Mouse (Mus musculus) urinary bladder, postnatal 4 days (tissue): Measurements from ENCODE around the gene Mzt1.
"Not testable (repeated sequence)": the region's sequence is repeated elsewhere in the genome, so short reads cannot be mapped to it uniquely, and the experiment has no call there.

Source experiments
- DNase-seq, 2 experiments: peaks; one replicate each; pipeline ENCODE4 v3.0.0; 2021 to 2022; ENCODE audit warnings: low spot score in 2 of 2

Gene Mzt1

DNA sequence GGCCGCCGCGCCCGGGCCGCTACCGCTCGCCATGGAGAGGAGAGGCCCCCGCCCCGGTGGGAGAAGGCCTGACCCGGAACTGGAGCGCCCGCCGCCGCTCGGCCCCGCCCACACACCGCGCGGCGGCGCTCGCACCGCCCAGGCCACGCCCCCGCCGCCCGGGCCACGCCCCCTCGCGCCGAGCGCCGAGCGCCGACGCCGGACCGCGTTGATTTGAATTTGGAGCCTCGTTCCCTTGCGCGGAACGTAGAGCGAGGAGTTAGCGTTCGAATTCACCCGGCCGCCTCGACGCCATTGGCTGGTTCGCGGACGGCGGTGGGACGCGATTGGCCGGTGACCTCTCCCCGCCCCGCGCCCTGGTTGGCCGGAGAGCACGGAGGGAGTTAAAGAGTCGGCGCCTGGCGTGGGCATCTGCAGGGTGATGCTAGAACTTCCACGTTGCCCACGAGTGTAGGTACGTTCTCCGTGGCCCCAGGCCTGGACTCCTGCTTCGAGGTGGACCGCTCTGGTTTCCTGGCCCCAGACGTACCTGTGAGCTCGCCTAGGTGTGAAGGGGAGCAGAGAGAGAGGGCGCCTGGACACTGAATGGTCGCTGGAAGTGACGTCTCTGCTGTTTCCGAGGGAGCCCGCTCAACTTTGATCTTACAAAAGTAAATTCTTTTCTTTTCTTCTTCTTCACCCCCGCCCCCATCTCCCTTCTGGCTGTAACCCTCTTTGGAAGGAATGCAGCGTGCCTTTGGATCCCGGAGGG, at the start of gene Mzt1, which contains the start of gene Bora:
Mzt1 (minus strand) TSS at position 104 of the 751 bp plus-strand sequence.
Bora (plus strand) TSS at position 192 of the 751 bp plus-strand sequence.
- peak; percentile 85 to 89 for DNase-seq

DNA sequence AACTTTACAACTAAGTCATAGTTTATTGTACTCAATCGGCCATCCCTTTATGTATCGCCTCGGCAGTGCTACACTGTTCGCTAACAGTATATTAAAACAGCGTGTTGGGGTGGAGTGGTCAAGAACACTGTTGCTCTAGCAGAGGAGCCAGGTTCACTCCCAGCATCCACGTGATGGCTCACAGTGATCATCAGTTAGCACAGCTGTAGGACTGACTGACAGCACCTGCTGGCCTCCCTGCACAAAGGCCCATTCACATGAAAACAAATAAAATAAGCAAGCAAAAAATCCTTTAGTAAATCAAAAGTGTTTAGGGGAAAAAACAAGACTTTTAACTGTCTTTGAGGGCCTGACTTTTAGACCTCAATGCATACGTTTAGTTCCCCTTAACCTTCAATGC, 43.0 kb upstream of the Mzt1 start:
- no peak for DNase-seq

DNA sequence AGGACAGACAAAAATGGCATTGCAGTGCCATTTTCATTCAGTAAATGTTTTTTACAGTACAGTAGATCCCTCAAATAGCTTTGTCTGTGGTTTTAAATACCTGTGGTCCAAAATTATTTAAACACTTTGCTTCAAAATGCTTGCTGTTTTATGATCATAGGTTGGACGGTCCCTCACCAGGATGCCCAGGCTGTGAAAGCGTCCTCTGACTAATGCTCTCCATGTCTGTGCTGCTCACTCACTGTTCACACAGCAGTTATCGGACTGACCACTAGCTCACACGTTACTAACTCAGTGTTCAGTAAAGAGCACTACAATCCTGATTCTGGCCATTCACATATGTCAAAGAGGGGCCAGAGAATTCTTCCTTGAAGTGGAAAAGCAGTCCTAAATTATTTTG, 25.2 kb upstream of the Mzt1 start:
- no peak for DNase-seq

- no peak for DNase-seq
Observed at GRCm38 (mm10) chr14:99063091-99063490, 17.2 kb upstream of the Mzt1 start.

GRCm38 (mm10) chr14:99060616-99061015, 14.7 kb upstream of the Mzt1 start:
- no peak for DNase-seq

GRCm38 (mm10) chr14:99058959-99059586, 13.1 kb upstream of the Mzt1 start:
- no peak for DNase-seq

GRCm38 (mm10) chr14:99046782-99047181, 848 bp upstream of the Mzt1 start:
- DNase-seq = no peak

DNA sequence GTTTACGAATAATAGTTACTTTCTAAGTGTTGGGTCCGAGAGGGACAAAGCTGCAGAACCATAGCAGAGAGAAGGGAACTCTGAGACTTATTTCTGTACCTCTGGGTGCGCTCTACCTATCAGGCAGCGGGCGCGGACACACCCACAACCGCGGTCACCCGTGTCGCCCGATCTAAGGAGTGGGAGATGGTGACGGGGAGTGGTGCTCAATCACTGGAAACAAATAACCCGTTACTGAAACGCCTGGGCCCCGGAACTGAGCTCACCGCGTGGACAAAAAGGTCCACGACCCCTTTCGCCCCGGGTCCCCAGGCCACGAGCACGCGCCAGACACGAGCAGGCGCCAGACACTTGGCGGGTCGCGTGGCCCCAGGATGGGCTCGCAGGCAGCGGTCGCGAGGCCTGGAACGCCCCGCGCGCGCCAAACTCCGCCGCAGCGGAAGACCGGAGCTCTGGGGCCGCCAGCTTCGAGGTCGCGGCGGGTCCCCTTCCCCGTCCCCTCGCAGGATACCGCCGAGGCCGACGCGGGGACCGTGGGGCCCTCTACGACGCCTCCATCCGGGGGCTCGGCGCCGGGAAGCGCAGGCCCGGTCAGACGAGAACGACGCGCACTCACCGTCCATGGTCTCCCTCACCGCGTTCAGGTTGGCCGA, 430 bp downstream of the Mzt1 start:
- DNase-seq = no peak

DNA sequence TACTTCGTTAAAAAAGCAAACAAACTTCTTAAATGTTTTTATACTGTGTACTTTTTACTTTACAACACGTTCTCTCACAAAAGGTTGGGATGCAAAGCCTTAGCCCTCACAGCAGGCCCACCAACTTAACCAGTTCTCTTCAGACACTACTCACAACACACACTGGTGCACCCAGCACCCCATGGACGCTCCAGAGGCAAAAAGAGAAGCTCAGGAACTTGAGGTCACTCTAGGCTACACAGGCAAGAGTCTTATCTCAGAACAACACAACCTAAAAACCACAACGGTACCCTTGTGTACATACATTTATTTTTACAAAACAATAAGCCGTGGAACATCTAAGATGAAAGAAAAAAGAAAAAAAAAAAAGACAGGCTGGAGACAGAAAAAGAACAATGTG, 1.2 kb downstream of the Mzt1 start:
- DNase-seq = no peak

GRCm38 (mm10) chr14:99044096-99044495, 1.8 kb downstream of the Mzt1 start:
- no peak for DNase-seq

DNA sequence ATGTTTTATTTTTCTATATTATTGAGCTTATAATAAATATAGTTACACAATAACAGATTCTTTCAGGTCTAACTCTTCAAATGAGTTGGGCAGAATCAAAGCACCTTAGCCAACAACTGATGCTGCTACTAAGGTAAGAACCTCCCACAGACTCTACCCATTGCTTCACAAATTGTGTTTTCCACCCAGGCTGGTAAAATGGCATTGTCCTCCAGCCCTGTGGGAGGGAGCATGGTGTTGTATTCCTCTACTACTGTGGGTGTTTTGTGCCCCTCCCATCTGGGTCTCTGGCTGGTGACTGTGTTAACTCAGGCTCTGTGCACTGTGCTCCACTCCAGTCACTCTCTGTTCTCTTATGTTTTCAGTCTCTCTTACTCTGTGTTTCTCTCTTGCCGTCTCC, 2.4 kb downstream of the Mzt1 start:
- no peak for DNase-seq

- DNase-seq = no peak
Observed at GRCm38 (mm10) chr14:99041416-99041815, 4.5 kb downstream of the Mzt1 start.

- not testable (repeated sequence) for DNase-seq
Observed at GRCm38 (mm10) chr14:99039308-99039707, 6.6 kb downstream of the Mzt1 start.

GRCm38 (mm10) chr14:99037703-99038102, 8.2 kb downstream of the Mzt1 start:
- no peak for DNase-seq

- no peak for DNase-seq
Observed at GRCm38 (mm10) chr14:99036039-99036438, 9.9 kb downstream of the Mzt1 start.

DNA sequence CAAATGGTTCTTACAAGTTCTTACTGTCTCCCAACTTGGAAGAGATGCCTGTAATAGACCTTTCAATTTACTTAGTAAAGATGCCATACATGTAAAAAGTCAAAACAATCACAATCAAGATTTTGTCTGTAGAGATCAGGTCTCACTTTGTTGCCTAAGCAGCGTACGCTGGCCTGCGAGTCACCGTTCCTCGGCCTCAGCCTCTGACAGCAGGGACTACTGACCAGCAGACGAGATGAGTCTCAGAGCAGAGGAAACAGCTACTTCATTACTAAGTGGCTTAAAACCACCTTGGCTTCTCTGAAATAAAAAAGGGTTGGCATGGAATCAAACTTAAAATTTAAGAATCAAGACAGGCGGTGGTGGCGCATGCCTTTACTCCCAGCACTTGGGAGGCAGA, 11.1 kb downstream of the Mzt1 start:
- not testable (repeated sequence) for DNase-seq

DNA sequence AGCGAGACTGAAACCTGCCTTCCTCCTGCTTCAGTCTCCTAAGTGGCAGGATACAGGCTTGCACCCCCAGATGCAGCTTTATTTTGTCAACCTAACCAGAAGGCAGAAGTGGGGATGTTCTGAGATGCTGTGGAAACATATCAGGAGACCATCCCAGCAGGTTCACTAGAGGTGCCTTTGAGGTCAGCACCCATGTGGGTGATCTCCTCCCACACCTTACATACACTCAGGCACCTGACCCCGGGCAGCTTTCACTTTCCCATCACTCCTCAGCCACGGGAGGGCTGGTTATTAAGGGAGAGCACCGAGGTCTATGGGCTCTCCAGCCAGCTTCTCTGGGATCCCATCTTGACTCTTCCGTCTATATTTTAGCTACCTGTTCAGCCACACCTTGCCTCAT, 13.3 kb downstream of the Mzt1 start:
- no peak for DNase-seq

DNA sequence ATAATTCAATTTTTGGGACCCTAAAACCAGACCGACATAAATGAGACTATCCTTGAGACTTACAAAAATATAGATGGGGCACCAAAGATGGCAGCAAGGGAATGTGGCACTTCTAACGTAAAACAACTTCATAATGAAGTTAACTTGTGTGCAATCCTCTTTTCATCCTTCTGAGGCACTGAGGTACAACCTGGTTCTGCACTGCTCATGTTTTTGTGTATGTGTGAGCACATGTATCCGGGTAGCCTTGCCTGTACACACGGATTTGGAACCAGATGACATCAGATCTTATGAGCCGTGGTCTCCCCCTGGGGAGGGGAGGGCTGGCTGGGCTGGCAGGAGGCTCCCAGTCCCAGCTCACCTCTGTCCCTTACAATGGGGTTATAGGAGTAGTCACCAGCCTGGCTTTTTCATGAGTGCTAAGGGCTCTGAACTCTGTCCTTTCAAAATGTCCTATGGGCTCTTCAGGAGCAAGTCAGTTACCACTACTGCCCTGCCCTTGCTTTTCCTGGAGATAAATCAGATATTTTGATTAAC, 14.5 kb downstream of the Mzt1 start:
- DNase-seq = no peak

DNA sequence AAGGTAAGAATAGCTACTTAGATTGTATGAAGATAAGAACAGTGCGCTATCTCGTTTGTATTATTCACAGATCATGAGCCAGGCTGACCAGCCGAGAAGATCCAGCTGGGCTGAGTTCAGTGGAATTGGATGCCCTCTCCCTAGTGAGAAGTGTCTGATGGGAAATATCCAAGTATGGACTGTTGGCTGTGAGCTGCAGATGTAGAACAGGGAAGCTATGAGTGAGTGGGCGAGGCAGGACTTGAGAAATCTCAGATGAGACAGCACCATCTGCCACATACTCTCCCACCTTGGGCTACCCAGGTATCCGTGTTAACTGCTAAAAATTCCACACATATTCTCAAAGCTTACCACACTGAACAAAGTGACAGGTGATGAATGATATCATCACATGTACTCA, 15.9 kb downstream of the Mzt1 start:
- no peak for DNase-seq

- no peak for DNase-seq
Observed at GRCm38 (mm10) chr14:99022346-99023086, 23.4 kb downstream of the Mzt1 start.

DNA sequence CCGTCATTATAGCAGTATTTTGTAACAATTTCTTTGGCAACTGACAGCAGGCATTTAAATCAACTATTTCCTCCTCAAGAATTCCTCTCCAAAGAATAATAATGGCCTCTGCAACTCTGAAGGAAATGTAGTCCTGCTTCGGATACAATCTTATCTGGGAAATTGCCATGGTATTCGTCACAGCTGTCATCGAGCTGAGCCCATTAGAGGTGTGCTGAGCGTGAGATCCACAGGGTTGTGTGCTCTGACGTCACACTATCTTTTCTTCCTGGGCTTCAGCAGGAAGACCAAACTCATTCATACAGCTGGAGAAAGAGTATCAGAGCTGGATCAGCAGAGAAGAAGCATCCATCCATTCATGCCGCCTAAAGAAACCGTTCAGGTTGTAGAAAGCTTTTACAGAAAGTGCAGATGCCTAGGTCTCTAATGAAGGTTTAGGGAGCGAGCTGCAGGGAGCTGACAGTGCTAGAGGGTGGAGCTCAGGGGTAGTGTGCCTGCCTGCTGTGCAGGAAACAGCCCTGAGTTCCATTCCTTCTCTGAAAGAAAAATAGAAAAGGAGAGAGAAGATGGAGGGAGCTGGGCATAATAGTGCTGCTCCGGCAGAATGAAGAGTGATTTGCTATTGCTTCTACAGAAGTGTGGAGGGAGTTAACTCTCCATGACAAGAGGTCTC, 26.7 kb downstream of the Mzt1 start:
- no peak for DNase-seq
